Mouse (Mus musculus) liver, embryonic 15.5 days (tissue): ENCODE measurements around the gene Retsat. TPM values are rescaled to one million over a fixed set of nuclear protein-coding genes. Genes with fewer than 3 reads are reported as not detected.

ENCODE experiments used
- ATAC-seq: fragments of 200-750 bp; cut with Nextera tagmentation; 2 replicates; pipeline ENCODE4 v1.8.0; 2017; ENCODE audit warnings: moderate number of reproducible peaks, mild to moderate bottlenecking, moderate library complexity; ENCODE audit not compliant: insufficient read depth
- H3K27ac ChIP-seq: fragments of 300-500 bp; sonication (generic); replicated peaks from 2 replicates; pipeline ENCODE4 v1.5.1; 2015; ENCODE audit warnings: mild to moderate bottlenecking, inconsistent platforms
- H3K27me3 ChIP-seq: fragments of 300-500 bp; sonication (generic); 2 replicates; pipeline ENCODE4 v1.6.1; 2015; ENCODE audit warnings: mild to moderate bottlenecking, inconsistent platforms
- H3K36me3 ChIP-seq: fragments of 300-500 bp; sonication (generic); replicated peaks from 2 replicates; pipeline ENCODE4 v1.6.1; 2015; ENCODE audit warnings: moderate library complexity, mild to moderate bottlenecking, inconsistent platforms
- H3K4me1 ChIP-seq: fragments of 300-500 bp; sonication (generic); replicated peaks from 2 replicates; pipeline ENCODE4 v1.6.1; 2015; ENCODE audit warnings: inconsistent platforms
- H3K4me2 ChIP-seq: fragments of 300-500 bp; sonication (generic); 2 replicates; pipeline ENCODE4 v1.6.1; 2015; ENCODE audit warnings: moderate library complexity, mild to moderate bottlenecking, inconsistent platforms
- H3K4me3 ChIP-seq: fragments of 300-500 bp; sonication (generic); replicated peaks from 2 replicates; pipeline ENCODE4 v1.5.1; 2015; ENCODE audit warnings: mild to moderate bottlenecking, inconsistent platforms
- H3K9ac ChIP-seq: fragments of 300-500 bp; sonication (generic); 2 replicates; pipeline ENCODE4 v1.6.1; 2015; ENCODE audit warnings: moderate library complexity, mild to moderate bottlenecking, inconsistent platforms
- H3K9me3 ChIP-seq: fragments of 300-500 bp; sonication (generic); replicated peaks from 2 replicates; pipeline ENCODE4 v1.6.1; 2016; ENCODE audit warnings: inconsistent platforms
- WGBS: fragments of 180-500 bp; shearing (Covaris S2); methylation state at CpG from one replicate; pipeline ENCODE4 v1.1.7; 2015; ENCODE audit warnings: mixed read lengths; ENCODE audit not compliant: insufficient replicate concordance; 5-methylcytosine and 5-hydroxymethylcytosine counted together
- polyA plus RNA-seq: library from polyadenylated mRNA; unstranded; fragments of >200 nt; fragmentation: Nextera tagmentation; extraction: Ambion mirVana; gene quantifications from 2 replicates; pipeline ENCODE4 v1.2.1, GENCODE M21; 2015

Retsat gene
- polyA plus RNA-seq, 1 experiment from 2014 or later: 17.9 TPM

- no peak overlapping the region for H3K4me2 ChIP-seq
- no peaks in the 10 kb centered on the region for H3K36me3 ChIP-seq
- no peak overlapping the region for H3K27ac ChIP-seq
- H3K4me1 ChIP-seq: 0 out of 2 replicates have a peak, but pooled peaks cover 4% of the 10 kb centered on the region
- no peak overlapping the region for H3K9ac ChIP-seq
- ATAC-seq: no peak
- no peaks in the 10 kb centered on the region for H3K9me3 ChIP-seq
- 75% methylated on average over 12 of the region's 12 CpGs for WGBS
- no peak overlapping the region for H3K4me3 ChIP-seq
- no peaks in the 10 kb centered on the region for H3K27me3 ChIP-seq
Measured at GRCm38 (mm10) chr6:72648002-72648595, 49.8 kb downstream of the Retsat start.

- Histone ChIP-seq H3K27ac (no peak overlapping the region), H3K9me3 (no peaks in the 10 kb centered on the region), H3K36me3 (no peaks in the 10 kb centered on the region), H3K27me3 (no peaks in the 10 kb centered on the region), H3K9ac (no peak overlapping the region), H3K4me3 (no peak overlapping the region), H3K4me2 (no peak overlapping the region), H3K4me1 (0 out of 2 replicates have a peak, but pooled peaks cover 4% of the 10 kb centered on the region)
- ATAC-seq: no peak
- WGBS: 66% methylated on average over 10 of the region's 10 CpGs
Measured at GRCm38 (mm10) chr6:72650338-72650851, 52.1 kb downstream of the Retsat start.

GRCm38 (mm10) chr6:72653419-72653818, 55.1 kb downstream of the Retsat start:
- peaks cover 12% of the 10 kb centered on the region; the same call in 1 of the 2 replicates for H3K4me1 ChIP-seq
- H3K9me3 ChIP-seq: no peaks in the 10 kb centered on the region
- 64% methylated on average over 7 of the region's 7 CpGs for WGBS
- H3K36me3 ChIP-seq: no peaks in the 10 kb centered on the region
- no peak overlapping the region for H3K4me3 ChIP-seq
- no peak for ATAC-seq
- H3K27me3 ChIP-seq: no peaks in the 10 kb centered on the region
- H3K4me2 ChIP-seq: no peak overlapping the region
- no peak overlapping the region for H3K27ac ChIP-seq
- no peak overlapping the region for H3K9ac ChIP-seq

GRCm38 (mm10) chr6:72654355-72654754, 56.1 kb downstream of the Retsat start:
- 69% methylated on average over 6 of the region's 6 CpGs for WGBS
- H3K9ac ChIP-seq: no peak overlapping the region
- no peak for ATAC-seq
- H3K4me2 ChIP-seq: no peak overlapping the region
- H3K27ac ChIP-seq: no peak overlapping the region
- H3K9me3 ChIP-seq: no peaks in the 10 kb centered on the region
- H3K36me3 ChIP-seq: no peaks in the 10 kb centered on the region
- H3K4me1 ChIP-seq: peaks cover 13% of the 10 kb centered on the region; the same call in 1 of the 2 replicates
- no peaks in the 10 kb centered on the region for H3K27me3 ChIP-seq
- no peak overlapping the region for H3K4me3 ChIP-seq

GRCm38 (mm10) chr6:72655309-72656052, 57.2 kb downstream of the Retsat start:
- peak; percentile 15; the same call in 1 of the 2 replicates for ATAC-seq
- H3K4me1 ChIP-seq: peaks cover 21% of the 10 kb centered on the region
- H3K9ac ChIP-seq: no peak overlapping the region
- H3K4me3 ChIP-seq: no peak overlapping the region
- H3K9me3 ChIP-seq: no peaks in the 10 kb centered on the region
- 28% methylated on average over 20 of the region's 20 CpGs for WGBS
- H3K36me3 ChIP-seq: no peaks in the 10 kb centered on the region
- H3K4me2 ChIP-seq: no peak overlapping the region
- H3K27ac ChIP-seq: peak overlapping the region; percentile 22
- no peaks in the 10 kb centered on the region for H3K27me3 ChIP-seq

GRCm38 (mm10) chr6:72656053-72656442, 57.8 kb downstream of the Retsat start:
- Histone ChIP-seq H3K27me3 (no peaks in the 10 kb centered on the region), H3K4me2 (no peak overlapping the region), H3K4me3 (no peak overlapping the region), H3K9me3 (no peaks in the 10 kb centered on the region), H3K36me3 (no peaks in the 10 kb centered on the region), H3K9ac (no peak overlapping the region), H3K27ac (no peak overlapping the region), H3K4me1 (peaks cover 24% of the 10 kb centered on the region)
- 67% methylated on average over 7 of the region's 7 CpGs for WGBS
- no peak for ATAC-seq

- no peak for ATAC-seq
- H3K4me3 ChIP-seq: no peak overlapping the region
- H3K27me3 ChIP-seq: no peaks in the 10 kb centered on the region
- H3K9me3 ChIP-seq: no peaks in the 10 kb centered on the region
- peaks cover 28% of the 10 kb centered on the region for H3K4me1 ChIP-seq
- H3K9ac ChIP-seq: no peak overlapping the region
- 29% methylated on average over 3 of the region's 3 CpGs for WGBS
- no peaks in the 10 kb centered on the region for H3K36me3 ChIP-seq
- H3K4me2 ChIP-seq: no peak overlapping the region
- H3K27ac ChIP-seq: no peak overlapping the region
Measured at GRCm38 (mm10) chr6:72658006-72658405, 59.7 kb downstream of the Retsat start.

Other genes with a start within 250 kb of the Retsat start
- gene Tmem150a, start 243.0 kb upstream of the Retsat start, polyA plus RNA-seq: 52.0 and 62.6 TPM in 2 replicates
- 82.5 and 88.5 TPM in 2 replicates for gene Rnf181, start 231.5 kb upstream of the Retsat start, polyA plus RNA-seq
- gene Vamp5, start 218.0 kb upstream of the Retsat start, polyA plus RNA-seq: 66.2 and 67.1 TPM in 2 replicates
- 239 and 242 TPM in 2 replicates for gene Vamp8, start 207.8 kb upstream of the Retsat start, polyA plus RNA-seq
- gene Ggcx, start 184.2 kb upstream of the Retsat start, polyA plus RNA-seq: 27.5 and 29.8 TPM in 2 replicates
- gene Mat2a, start 158.9 kb upstream of the Retsat start, polyA plus RNA-seq: 136 and 143 TPM in 2 replicates
- gene Sh2d6, start 76.8 kb upstream of the Retsat start, polyA plus RNA-seq: not detected in 2 replicates
- gene Capg, start 54.1 kb upstream of the Retsat start, polyA plus RNA-seq: 20.4 and 23.8 TPM in 2 replicates
- 4.2 TPM in 2 replicates for gene Elmod3, start 62 bp upstream of the Retsat start, polyA plus RNA-seq
- gene Tgoln1, start 18.5 kb downstream of the Retsat start, polyA plus RNA-seq: 13.1 and 14.9 TPM in 2 replicates
- gene Tcf7l1, start 190.8 kb downstream of the Retsat start, polyA plus RNA-seq: 4.1 and 5.3 TPM in 2 replicates